Mouse (Mus musculus): ENCODE results near the gene Parvb. TPM values are rescaled to one million over a fixed set of nuclear protein-coding genes. Genes with fewer than 3 reads are reported as not detected.

Gene Parvb
- total and polyA plus RNA-seq, 2 experiments from 2014 or later = 4.3 to 9.4 TPM

DNA sequence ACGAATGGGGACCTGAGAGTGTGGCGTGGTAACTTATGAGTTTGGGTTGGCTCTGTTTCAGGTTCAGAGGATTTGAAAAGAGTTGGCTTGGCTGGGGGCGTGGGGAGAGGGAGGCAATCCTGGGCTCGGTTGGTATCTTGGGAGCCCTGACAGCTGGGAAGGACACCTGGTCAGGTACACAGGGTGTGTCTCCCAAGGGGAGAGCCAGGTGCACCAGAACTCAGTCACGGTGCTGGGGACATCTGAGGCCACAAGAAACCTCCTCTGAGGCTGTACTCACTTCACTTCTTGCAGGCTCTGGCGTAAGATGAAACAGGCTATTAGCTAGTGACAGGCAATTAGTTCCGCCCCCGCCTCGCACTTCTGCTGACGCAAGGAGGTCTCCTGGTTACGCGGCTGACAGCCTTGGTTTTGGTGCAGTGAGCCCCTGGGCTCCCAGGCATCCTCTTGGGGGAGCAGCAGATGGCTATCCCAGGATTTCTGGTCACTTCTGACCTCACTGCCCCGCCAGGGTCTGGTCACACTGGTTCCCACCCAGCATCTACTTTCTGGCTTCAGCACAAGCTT is 67.0 kb downstream of the Parvb start:
- WGBS = 21% methylated on average over 13 of the region's 13 CpGs
- TF ChIP-seq CTCF (IDR thresholded peaks at IDR 0.05; ENCODE audit: low read depth) = no peak
- Histone ChIP-seq H3K4me1 (ENCODE audit: insufficient read depth) (peaks cover 41% of the 10 kb centered on the region), H3K9me3 (ENCODE audit: low read length) (no peaks in the 10 kb centered on the region), H3K4me3 (ENCODE audit: low read depth, low read length) (no peak overlapping the region), H3K27ac (ENCODE audit: low read depth, low read length) (no peak overlapping the region), H3K9ac (0 out of 2 replicates have a peak overlapping the region, but pooled peaks have one; percentile 14), H3K27me3 (ENCODE audit: insufficient read depth, low read length) (no peaks in the 10 kb centered on the region), H3K4me2 (ENCODE audit: low read depth) (no peak overlapping the region), H3K36me3 (ENCODE audit: insufficient read depth) (no peaks in the 10 kb centered on the region)
- ATAC-seq (peak; percentile 42; the same call in 1 of the 2 replicates), DNase-seq (peak; percentile 71)

GRCm38 (mm10) chr15:84299662-84300333 is 68.0 kb downstream of the Parvb start:
- TF ChIP-seq CTCF (IDR thresholded peaks at IDR 0.05; ENCODE audit: low read depth) = no peak
- H3K36me3 ChIP-seq (ENCODE audit: insufficient read depth) = no peaks in the 10 kb centered on the region
- DNase-seq (peak; percentile 75), ATAC-seq (peak; percentile 77)
- peak overlapping the region; percentile 64 for H3K27ac ChIP-seq (ENCODE audit: low read depth, low read length)
- no peaks in the 10 kb centered on the region for H3K27me3 ChIP-seq (ENCODE audit: insufficient read depth, low read length)
- no peaks in the 10 kb centered on the region for H3K9me3 ChIP-seq (ENCODE audit: low read length)
- 18% methylated on average over 9 of the region's 9 CpGs for WGBS
- peaks cover 41% of the 10 kb centered on the region for H3K4me1 ChIP-seq (ENCODE audit: insufficient read depth)
- H3K4me3 ChIP-seq (ENCODE audit: low read depth, low read length) = no peak overlapping the region
- 0 out of 2 replicates have a peak overlapping the region, but pooled peaks have one; percentile 10 for H3K9ac ChIP-seq
- peak overlapping the region; percentile 21; the same call in 1 of the 2 replicates for H3K4me2 ChIP-seq (ENCODE audit: low read depth)

DNA sequence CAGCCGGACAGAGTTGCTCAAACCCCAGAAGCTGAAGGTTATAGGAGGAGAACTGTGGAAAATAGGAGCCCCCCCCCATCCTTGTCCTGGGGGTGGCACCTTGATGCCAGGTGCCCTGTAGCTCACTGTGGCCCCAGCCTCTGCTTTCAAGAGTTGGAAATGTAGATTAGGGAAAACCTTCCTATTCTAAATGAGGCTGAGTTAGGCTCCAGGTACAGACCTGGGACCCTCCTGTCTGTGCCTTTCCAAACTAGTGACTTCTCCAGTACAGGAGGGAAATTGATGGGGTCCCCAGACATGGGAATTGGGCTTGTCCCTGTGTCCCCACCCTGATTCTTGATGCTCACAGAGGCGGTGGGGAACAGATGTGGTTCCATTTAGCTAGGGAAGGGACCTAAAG is 68.7 kb downstream of the Parvb start:
- Histone ChIP-seq H3K9me3 (ENCODE audit: low read length) (no peaks in the 10 kb centered on the region), H3K4me1 (ENCODE audit: insufficient read depth) (peaks cover 41% of the 10 kb centered on the region), H3K27me3 (ENCODE audit: insufficient read depth, low read length) (no peaks in the 10 kb centered on the region), H3K4me2 (ENCODE audit: low read depth) (no peak overlapping the region), H3K27ac (ENCODE audit: low read depth, low read length) (peak overlapping the region; percentile 36), H3K9ac (no peak overlapping the region), H3K4me3 (ENCODE audit: low read depth, low read length) (no peak overlapping the region), H3K36me3 (ENCODE audit: insufficient read depth) (no peaks in the 10 kb centered on the region)
- no peak for TF ChIP-seq CTCF (IDR thresholded peaks at IDR 0.05; ENCODE audit: low read depth)
- DNase-seq = no peak
- ATAC-seq = no peak
- WGBS = 38% methylated on average over 2 of the region's 2 CpGs

- TF ChIP-seq CTCF (IDR thresholded peaks at IDR 0.05; ENCODE audit: low read depth) = no peak
- DNase-seq = peak; percentile 63
- Histone ChIP-seq H3K27me3 (ENCODE audit: insufficient read depth, low read length) (no peaks in the 10 kb centered on the region), H3K4me3 (ENCODE audit: low read depth, low read length) (no peak overlapping the region), H3K27ac (ENCODE audit: low read depth, low read length) (peak overlapping the region; percentile 15; the same call in 1 of the 2 replicates), H3K9ac (no peak overlapping the region), H3K4me2 (ENCODE audit: low read depth) (no peak overlapping the region), H3K9me3 (ENCODE audit: low read length) (no peaks in the 10 kb centered on the region), H3K4me1 (ENCODE audit: insufficient read depth) (peaks cover 41% of the 10 kb centered on the region), H3K36me3 (ENCODE audit: insufficient read depth) (no peaks in the 10 kb centered on the region)
- ATAC-seq = no peak
- 6% methylated on average over 7 of the region's 7 CpGs for WGBS
These were observed 69.2 kb downstream of the Parvb start for GRCm38 (mm10) chr15:84301026-84301425.

- no peak overlapping the region for H3K4me3 ChIP-seq (ENCODE audit: low read depth, low read length)
- no peaks in the 10 kb centered on the region for H3K36me3 ChIP-seq (ENCODE audit: insufficient read depth)
- peaks cover 41% of the 10 kb centered on the region for H3K4me1 ChIP-seq (ENCODE audit: insufficient read depth)
- ATAC-seq = peak; percentile 30; the same call in 1 of the 2 replicates
- H3K9ac ChIP-seq = no peak overlapping the region
- no peak overlapping the region for H3K4me2 ChIP-seq (ENCODE audit: low read depth)
- DNase-seq = peak; percentile 60
- peak overlapping the region; percentile 15; the same call in 1 of the 2 replicates for H3K27ac ChIP-seq (ENCODE audit: low read depth, low read length)
- WGBS = 15% methylated on average over 8 of the region's 8 CpGs
- H3K9me3 ChIP-seq (ENCODE audit: low read length) = no peaks in the 10 kb centered on the region
- no peaks in the 10 kb centered on the region for H3K27me3 ChIP-seq (ENCODE audit: insufficient read depth, low read length)
- TF ChIP-seq CTCF (IDR thresholded peaks at IDR 0.05; ENCODE audit: low read depth) = no peak
These were observed 70.0 kb downstream of the Parvb start for GRCm38 (mm10) chr15:84301641-84302420.

- DNase-seq (no peak), ATAC-seq (no peak)
- no peaks in the 10 kb centered on the region for H3K27me3 ChIP-seq (ENCODE audit: insufficient read depth, low read length)
- no peak overlapping the region for H3K27ac ChIP-seq (ENCODE audit: low read depth, low read length)
- H3K9me3 ChIP-seq (ENCODE audit: low read length) = no peaks in the 10 kb centered on the region
- TF ChIP-seq CTCF (IDR thresholded peaks at IDR 0.05; ENCODE audit: low read depth) = no peak
- H3K9ac ChIP-seq = no peak overlapping the region
- no peak overlapping the region for H3K4me3 ChIP-seq (ENCODE audit: low read depth, low read length)
- no peaks in the 10 kb centered on the region for H3K36me3 ChIP-seq (ENCODE audit: insufficient read depth)
- H3K4me1 ChIP-seq (ENCODE audit: insufficient read depth) = peaks cover 40% of the 10 kb centered on the region
- H3K4me2 ChIP-seq (ENCODE audit: low read depth) = no peak overlapping the region
- WGBS = 71% methylated on average over 10 of the region's 10 CpGs
These were observed 71.4 kb downstream of the Parvb start for GRCm38 (mm10) chr15:84303264-84303663.
